ENCODE assay signal across 1 mouse cellular context in the genomic region with DNA sequence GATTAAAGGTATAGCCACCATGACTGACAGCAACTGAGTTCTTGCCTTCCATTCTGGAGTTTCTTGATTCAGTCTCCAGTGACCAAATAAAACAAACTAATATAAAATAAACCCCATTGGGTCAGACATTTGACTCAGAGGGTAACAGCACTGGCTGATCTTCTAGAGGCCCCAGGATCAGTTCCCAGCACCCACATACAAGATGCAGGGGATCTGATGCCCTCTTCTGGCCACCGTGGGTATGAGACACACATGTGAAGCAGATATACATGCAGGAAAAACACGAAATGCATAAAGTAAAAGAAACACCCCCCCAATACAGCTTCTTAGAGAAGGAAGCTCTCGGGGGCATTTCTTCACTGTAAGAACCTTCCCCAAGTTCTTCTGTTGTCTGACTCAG.
TF ChIP-seq lines count a peak whose summit lies in the region.

No protein-coding gene starts in this region.

TF ChIP-seq in MEL, 35 proteins besides CTCF, POLR2A, EP300 and RAD21:
- peak; percentile 20; the same call in 1 of the 2 replicates for TF ChIP-seq SMC3 (IDR thresholded peaks at IDR 0.05; ENCODE audit: low read depth, low read length)
- no peak for TF ChIP-seq ZKSCAN1 (IDR thresholded peaks at IDR 0.05; ENCODE audit: low read depth, low read length)
